Mouse (Mus musculus) liver, embryonic 13.5 days (tissue): ENCODE measurements around the gene Fer1l4. TPM values are rescaled to one million over a fixed set of nuclear protein-coding genes. Genes with fewer than 3 reads are reported as not detected.

ENCODE experiments used
- ATAC-seq: fragments of 200-750 bp; cut with Nextera tagmentation; 2 replicates; pipeline ENCODE4 v1.8.0; 2017; ENCODE audit warnings: low read depth, mild to moderate bottlenecking, moderate number of reproducible peaks, moderate library complexity
- DNase-seq: peaks from one replicate; pipeline ENCODE4 v3.0.0; 2022
- H3K27ac ChIP-seq: fragments of 300-500 bp; sonication (generic); 2 replicates; pipeline ENCODE4 v1.5.1; 2015; ENCODE audit warnings: moderate library complexity, mild to moderate bottlenecking, inconsistent platforms
- H3K27me3 ChIP-seq: fragments of 300-500 bp; sonication (generic); 2 replicates; pipeline ENCODE4 v1.6.1; 2015; ENCODE audit warnings: mild to moderate bottlenecking, inconsistent platforms
- H3K36me3 ChIP-seq: fragments of 300-500 bp; sonication (generic); 2 replicates; pipeline ENCODE4 v1.6.1; 2015; ENCODE audit warnings: mild to moderate bottlenecking, inconsistent platforms
- H3K4me1 ChIP-seq: fragments of 300-500 bp; sonication (generic); replicated peaks from 2 replicates; pipeline ENCODE4 v1.6.1; 2015; ENCODE audit warnings: inconsistent platforms
- H3K4me2 ChIP-seq: fragments of 300-500 bp; sonication (generic); 2 replicates; pipeline ENCODE4 v1.6.1; 2015; ENCODE audit warnings: inconsistent platforms, mild to moderate bottlenecking, moderate library complexity
- H3K4me3 ChIP-seq: fragments of 300-500 bp; sonication (generic); replicated peaks from 2 replicates; pipeline ENCODE4 v1.5.1; 2015; ENCODE audit warnings: mild to moderate bottlenecking, inconsistent platforms
- H3K9ac ChIP-seq: fragments of 300-500 bp; sonication (generic); 2 replicates; pipeline ENCODE4 v1.6.1; 2015; ENCODE audit warnings: mild to moderate bottlenecking, inconsistent platforms
- H3K9me3 ChIP-seq: fragments of 300-500 bp; sonication (generic); replicated peaks from 2 replicates; pipeline ENCODE4 v1.6.1; 2016; ENCODE audit warnings: inconsistent platforms
- WGBS: fragments of 180-500 bp; shearing (Covaris S2); methylation state at CpG from one replicate; pipeline ENCODE4 v1.1.7; 2015; ENCODE audit not compliant: insufficient replicate concordance; 5-methylcytosine and 5-hydroxymethylcytosine counted together
- polyA plus RNA-seq: library from polyadenylated mRNA; unstranded; fragments of >200 nt; fragmentation: Nextera tagmentation; extraction: Ambion mirVana; gene quantifications from 2 replicates; pipeline ENCODE4 v1.2.1, GENCODE M21; 2015

Gene Fer1l4
- polyA plus RNA-seq, 1 experiment from 2014 or later = not detected

- ATAC-seq = no peak
- peaks cover 9% of the 10 kb centered on the region for H3K4me1 ChIP-seq
- no peaks in the 10 kb centered on the region for H3K9me3 ChIP-seq
- H3K9ac ChIP-seq = no peak overlapping the region
- no peaks in the 10 kb centered on the region for H3K27me3 ChIP-seq
- no peak overlapping the region for H3K4me3 ChIP-seq
- H3K4me2 ChIP-seq = no peak overlapping the region
- H3K36me3 ChIP-seq = peaks cover 74% of the 10 kb centered on the region
- H3K27ac ChIP-seq = no peak overlapping the region
- no peak for DNase-seq
- 91% methylated on average over 10 of the region's 10 CpGs for WGBS
Observed at GRCm38 (mm10) chr2:156071236-156071635, 18.5 kb upstream of the Fer1l4 start.

DNA sequence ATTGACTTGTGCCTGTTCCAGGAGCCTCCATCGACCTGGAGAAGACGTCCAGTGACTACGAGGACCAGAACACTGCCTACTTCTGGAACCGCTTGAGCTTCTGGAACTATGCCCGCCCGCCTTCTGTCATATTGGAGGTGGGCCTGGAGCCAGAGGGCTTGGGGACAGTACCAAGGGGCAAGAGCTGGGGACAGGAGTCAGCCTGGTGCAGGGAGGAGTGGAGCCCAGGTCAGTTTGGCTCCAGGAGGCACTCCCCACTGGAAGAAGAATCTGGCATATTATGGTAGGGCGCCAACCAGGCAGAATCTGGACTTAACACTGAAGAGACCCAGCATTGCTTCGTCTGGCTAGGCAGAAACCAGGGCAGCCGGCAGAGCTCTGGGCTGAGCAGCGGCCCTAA, 15.2 kb upstream of the Fer1l4 start:
- Histone ChIP-seq H3K27ac (no peak overlapping the region), H3K36me3 (peaks cover 41% of the 10 kb centered on the region), H3K27me3 (no peaks in the 10 kb centered on the region), H3K4me1 (peaks cover 24% of the 10 kb centered on the region), H3K4me2 (no peak overlapping the region), H3K9ac (no peak overlapping the region), H3K4me3 (no peak overlapping the region), H3K9me3 (no peaks in the 10 kb centered on the region)
- ATAC-seq = no peak
- no peak for DNase-seq
- WGBS = 86% methylated on average over 10 of the region's 10 CpGs

GRCm38 (mm10) chr2:156066126-156066525, 13.4 kb upstream of the Fer1l4 start:
- Histone ChIP-seq H3K4me3 (peak overlapping the region; percentile 77), H3K27me3 (no peaks in the 10 kb centered on the region), H3K9ac (peak overlapping the region; percentile 83), H3K4me2 (peak overlapping the region; percentile 98), H3K4me1 (peaks cover 24% of the 10 kb centered on the region), H3K36me3 (peaks cover 24% of the 10 kb centered on the region), H3K9me3 (no peaks in the 10 kb centered on the region), H3K27ac (no peak overlapping the region)
- ATAC-seq (peak; percentile 4; the same call in 1 of the 2 replicates), DNase-seq (no peak)
- 26% methylated on average over 10 of the region's 10 CpGs for WGBS

DNA sequence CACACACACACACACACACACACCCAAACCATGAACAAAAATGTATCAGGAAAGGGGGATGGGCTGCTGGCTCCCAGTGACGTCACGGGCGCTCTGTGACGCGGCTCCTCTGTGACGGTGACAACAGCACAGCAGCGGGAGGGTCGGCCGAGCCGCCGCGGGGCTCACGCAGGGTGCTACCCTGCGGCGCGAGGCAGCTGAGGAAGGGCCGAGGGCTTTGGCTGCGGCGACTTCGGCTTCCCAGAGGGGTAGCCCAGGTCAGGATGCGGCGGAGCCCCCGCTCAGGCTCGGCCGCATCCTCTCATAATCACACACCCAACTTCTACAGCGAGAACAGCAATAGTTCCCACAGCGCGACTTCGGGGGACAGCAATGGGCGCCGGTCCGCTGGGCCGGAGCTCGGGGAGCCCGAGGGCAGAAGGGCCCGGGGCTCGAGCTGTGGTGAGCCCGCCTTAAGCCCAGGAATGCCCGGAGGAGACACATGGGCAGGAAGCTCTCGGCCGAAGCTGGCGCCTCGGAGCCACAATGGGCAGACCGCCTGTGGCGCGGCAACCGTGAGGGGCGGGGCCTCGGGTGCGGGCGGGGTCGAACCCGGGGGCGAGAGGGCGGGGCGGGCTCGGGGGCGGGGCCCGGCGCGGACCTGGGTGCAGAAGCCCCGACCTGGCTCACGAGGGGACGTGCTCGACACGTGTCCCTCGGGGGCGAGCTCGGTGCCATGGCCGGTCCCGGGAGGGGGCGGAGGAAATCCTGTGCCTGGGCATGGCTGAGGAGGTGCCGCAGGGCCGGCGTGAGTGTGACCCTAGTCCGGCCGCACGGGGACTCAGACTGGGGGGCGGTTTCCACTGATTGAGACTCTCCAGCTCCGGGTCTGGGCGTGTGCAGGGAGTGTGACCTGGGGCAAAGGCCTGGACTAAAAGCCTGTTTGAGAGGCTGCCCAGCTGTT, 12.6 kb upstream of the Fer1l4 start, which contains the start of gene Spag4:
Gene Spag4, plus strand, starts transcription at position 77 of the 943 bp plus-strand sequence.
- Histone ChIP-seq H3K4me1 (peaks cover 24% of the 10 kb centered on the region), H3K36me3 (peaks cover 18% of the 10 kb centered on the region), H3K4me3 (peak within 1 kb of the TSS; percentile 77), H3K27ac (peak within 1 kb of the TSS; percentile 70), H3K4me2 (peak within 1 kb of the TSS; percentile 98), H3K9me3 (no peaks in the 10 kb centered on the region), H3K9ac (peak within 1 kb of the TSS; percentile 83), H3K27me3 (no peaks in the 10 kb centered on the region)
- DNase-seq (peak; percentile 72), ATAC-seq (peak; percentile 84)
- WGBS = under 1% methylated on average over 78 of the region's 81 CpGs

GRCm38 (mm10) chr2:156047929-156048328, 4.8 kb downstream of the Fer1l4 start:
- DNase-seq = no peak
- Histone ChIP-seq H3K36me3 (no peaks in the 10 kb centered on the region), H3K4me2 (peak overlapping the region; percentile 6), H3K9ac (no peak overlapping the region), H3K27me3 (peaks cover 71% of the 10 kb centered on the region), H3K4me3 (no peak overlapping the region), H3K4me1 (no peaks in the 10 kb centered on the region; the same call in 1 of the 2 replicates), H3K27ac (no peak overlapping the region), H3K9me3 (no peaks in the 10 kb centered on the region)
- no peak for ATAC-seq
- WGBS = 9% methylated on average over 19 of the region's 19 CpGs

DNA sequence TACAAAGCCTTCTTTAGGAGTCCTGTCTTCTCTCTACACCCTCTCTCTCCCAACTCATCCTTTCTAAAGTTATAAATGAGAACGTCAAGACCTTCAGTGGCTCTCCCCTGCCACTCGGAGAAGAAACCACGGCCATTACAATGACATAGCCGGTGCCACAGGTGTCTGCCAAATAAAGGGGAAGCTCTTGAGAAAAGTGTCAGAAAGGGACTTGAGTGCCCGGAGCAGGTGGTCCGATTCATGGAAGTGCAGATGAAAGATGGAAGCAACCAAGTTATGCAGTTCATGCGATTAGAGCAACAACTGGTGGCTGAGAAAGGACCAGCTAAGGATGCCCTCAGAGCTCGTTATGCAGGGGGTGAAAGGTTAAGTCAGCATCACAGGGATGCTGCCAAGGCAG, 9.8 kb downstream of the Fer1l4 start:
- WGBS = 60% methylated on average over 8 of the region's 8 CpGs
- H3K4me1 ChIP-seq = no peaks in the 10 kb centered on the region; the same call in 1 of the 2 replicates
- DNase-seq (no peak), ATAC-seq (no peak)
- peaks cover 28% of the 10 kb centered on the region for H3K27me3 ChIP-seq
- H3K27ac ChIP-seq = no peak overlapping the region
- H3K9me3 ChIP-seq = no peaks in the 10 kb centered on the region
- no peak overlapping the region for H3K4me3 ChIP-seq
- no peak overlapping the region for H3K9ac ChIP-seq
- H3K4me2 ChIP-seq = no peak overlapping the region
- H3K36me3 ChIP-seq = no peaks in the 10 kb centered on the region

GRCm38 (mm10) chr2:156039390-156039789, 13.4 kb downstream of the Fer1l4 start:
- DNase-seq (no peak), ATAC-seq (no peak)
- Histone ChIP-seq H3K9me3 (no peaks in the 10 kb centered on the region), H3K4me3 (no peak overlapping the region), H3K27me3 (no peaks in the 10 kb centered on the region), H3K36me3 (no peaks in the 10 kb centered on the region), H3K27ac (no peak overlapping the region), H3K9ac (no peak overlapping the region), H3K4me1 (no peaks in the 10 kb centered on the region), H3K4me2 (no peak overlapping the region)
- 74% methylated on average over 3 of the region's 3 CpGs for WGBS

GRCm38 (mm10) chr2:156025482-156025881, 27.3 kb downstream of the Fer1l4 start:
- no peak for DNase-seq
- no peaks in the 10 kb centered on the region for H3K36me3 ChIP-seq
- ATAC-seq = no peak
- H3K9me3 ChIP-seq = no peaks in the 10 kb centered on the region
- no peak overlapping the region for H3K27ac ChIP-seq
- H3K4me2 ChIP-seq = no peak overlapping the region
- H3K27me3 ChIP-seq = no peaks in the 10 kb centered on the region
- H3K9ac ChIP-seq = no peak overlapping the region
- H3K4me3 ChIP-seq = no peak overlapping the region
- peaks cover 34% of the 10 kb centered on the region for H3K4me1 ChIP-seq

DNA sequence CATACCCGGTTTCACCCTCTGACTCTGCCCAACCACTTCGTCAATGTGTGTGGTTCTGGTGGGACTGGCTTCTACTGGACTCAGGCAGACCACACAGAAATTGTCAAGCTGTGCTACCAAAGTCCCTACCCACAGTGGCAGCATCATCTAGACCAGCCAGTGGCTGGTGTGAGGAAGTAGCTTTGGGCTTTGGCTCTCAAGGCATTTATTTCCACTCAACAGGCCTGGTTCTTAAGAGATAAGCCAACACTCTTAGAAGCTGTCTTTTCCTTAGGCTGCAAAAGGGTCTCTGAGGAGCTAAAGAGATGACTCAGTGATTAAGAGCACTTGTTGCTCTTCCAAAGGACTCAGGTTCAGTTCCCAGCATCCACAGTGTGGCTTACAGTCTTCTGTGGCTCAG, 31.0 kb downstream of the Fer1l4 start:
- peaks cover 23% of the 10 kb centered on the region for H3K36me3 ChIP-seq
- no peak overlapping the region for H3K4me2 ChIP-seq
- DNase-seq (no peak), ATAC-seq (peak; percentile 52)
- no peaks in the 10 kb centered on the region for H3K9me3 ChIP-seq
- H3K27me3 ChIP-seq = no peaks in the 10 kb centered on the region
- H3K4me1 ChIP-seq = peaks cover 43% of the 10 kb centered on the region
- 57% methylated on average over 2 of the region's 2 CpGs for WGBS
- peak overlapping the region; percentile 79 for H3K27ac ChIP-seq
- 0 out of 2 replicates have a peak overlapping the region, but pooled peaks have one; percentile 38 for H3K9ac ChIP-seq
- no peak overlapping the region for H3K4me3 ChIP-seq

DNA sequence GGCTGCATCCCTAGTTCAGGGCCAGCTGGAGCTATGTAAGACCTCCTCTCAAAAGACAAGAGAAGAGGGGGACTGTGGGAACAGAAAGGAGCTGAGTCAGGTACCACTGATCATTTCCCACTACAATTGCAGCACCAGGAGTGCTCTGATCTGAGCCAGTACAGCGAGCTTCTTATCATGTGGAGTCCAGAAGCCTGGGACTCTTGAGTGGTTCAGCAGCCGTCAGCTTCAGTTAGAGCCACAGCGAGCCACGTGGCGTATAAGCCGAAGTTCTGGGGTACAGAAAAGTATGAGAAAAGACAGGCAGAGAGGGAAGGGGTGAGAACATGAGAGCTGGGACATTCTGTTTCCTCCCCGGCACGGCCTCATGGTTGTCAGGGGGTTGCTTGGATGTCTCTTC, 31.5 kb downstream of the Fer1l4 start:
- H3K9me3 ChIP-seq = no peaks in the 10 kb centered on the region
- H3K4me3 ChIP-seq = no peak overlapping the region
- no peaks in the 10 kb centered on the region for H3K27me3 ChIP-seq
- peak; percentile 55 for DNase-seq
- H3K27ac ChIP-seq = peak overlapping the region; percentile 79
- peak overlapping the region; percentile 38 for H3K9ac ChIP-seq
- 39% methylated on average over 8 of the region's 8 CpGs for WGBS
- ATAC-seq = peak; percentile 82
- peaks cover 43% of the 10 kb centered on the region for H3K4me1 ChIP-seq
- H3K4me2 ChIP-seq = peak overlapping the region; percentile 24; the same call in 1 of the 2 replicates
- H3K36me3 ChIP-seq = peaks cover 28% of the 10 kb centered on the region

- Histone ChIP-seq H3K36me3 (peaks cover 60% of the 10 kb centered on the region), H3K27me3 (no peaks in the 10 kb centered on the region), H3K27ac (no peak overlapping the region), H3K4me1 (peaks cover 35% of the 10 kb centered on the region), H3K9ac (no peak overlapping the region), H3K4me3 (no peak overlapping the region), H3K9me3 (no peaks in the 10 kb centered on the region), H3K4me2 (no peak overlapping the region)
- 79% methylated on average over 3 of the region's 3 CpGs for WGBS
- ATAC-seq = no peak
- no peak for DNase-seq
Observed at GRCm38 (mm10) chr2:156018106-156018505, 34.6 kb downstream of the Fer1l4 start.
